Mouse (Mus musculus) neural tube, embryonic 11.5 days (tissue): Measurements from ENCODE around the gene Bbx. TPM values are rescaled to one million over a fixed set of nuclear protein-coding genes. Genes with fewer than 3 reads are reported as not detected.

Source experiments
- ATAC-seq: fragments of 200-750 bp; cut with Nextera tagmentation; 2 replicates; pipeline ENCODE4 v1.8.0; 2017; ENCODE audit warnings: moderate number of reproducible peaks, mild to moderate bottlenecking, moderate TSS enrichment, moderate library complexity; ENCODE audit not compliant: insufficient read depth, low FRiP score, low TSS enrichment
- DNase-seq: peaks from one replicate; pipeline ENCODE4 v3.0.0-alpha.2; 2015; ENCODE audit warnings: low spot score
- H3K27ac ChIP-seq: fragments of 300-500 bp; sonication (generic); 2 replicates; pipeline ENCODE4 v1.5.1; 2014; ENCODE audit warnings: low read depth, mild to moderate bottlenecking, low read length
- H3K27me3 ChIP-seq: fragments of 300-500 bp; sonication (generic); 2 replicates; pipeline ENCODE4 v1.6.1; 2014; ENCODE audit warnings: mild to moderate bottlenecking, low read length, mixed read lengths; ENCODE audit not compliant: control insufficient read depth, insufficient read depth
- H3K36me3 ChIP-seq: fragments of 300-500 bp; sonication (generic); 2 replicates; pipeline ENCODE4 v1.6.1; 2014; ENCODE audit warnings: mild to moderate bottlenecking, low read length, moderate library complexity, mixed read lengths; ENCODE audit not compliant: control insufficient read depth, insufficient read depth
- H3K4me1 ChIP-seq: fragments of 300-500 bp; sonication (generic); 2 replicates; pipeline ENCODE4 v1.6.1; 2014; ENCODE audit warnings: low read length, mixed read lengths; ENCODE audit not compliant: control insufficient read depth, insufficient read depth
- H3K4me2 ChIP-seq: fragments of 300-500 bp; sonication (generic); 2 replicates; pipeline ENCODE4 v1.6.1; 2014; ENCODE audit warnings: low read depth, mild to moderate bottlenecking, moderate library complexity
- H3K4me3 ChIP-seq: fragments of 300-500 bp; sonication (generic); 2 replicates; pipeline ENCODE4 v1.5.1; 2014; ENCODE audit warnings: low read depth, low read length
- H3K9ac ChIP-seq: fragments of 300-500 bp; sonication (generic); 2 replicates; pipeline ENCODE4 v1.6.1; 2014; ENCODE audit warnings: mild to moderate bottlenecking, low read length
- H3K9me3 ChIP-seq: fragments of 300-500 bp; sonication (generic); 2 replicates; pipeline ENCODE4 v1.6.1; 2016; ENCODE audit warnings: low read length; ENCODE audit not compliant: control insufficient read depth
- WGBS: fragments of 180-500 bp; shearing (Covaris S2); extraction: QIAGEN DNeasy Blood & Tissue Kit; methylation state at CpG from one replicate; pipeline ENCODE4 v1.1.7; 2014; 5-methylcytosine and 5-hydroxymethylcytosine counted together
- polyA plus RNA-seq: library from polyadenylated mRNA; unstranded; fragments of >200 nt; fragmentation: Nextera tagmentation; extraction: Ambion mirVana; gene quantifications from 2 replicates; pipeline ENCODE4 v1.2.1, GENCODE M21; 2014

Bbx gene
- polyA plus RNA-seq, 1 experiment from 2014 or later: 24.0 TPM

- ATAC-seq (no peak), DNase-seq (no peak)
- Histone ChIP-seq H3K4me3 (no peak overlapping the region), H3K9me3 (no peaks in the 10 kb centered on the region), H3K27ac (no peak overlapping the region), H3K27me3 (no peaks in the 10 kb centered on the region), H3K36me3 (no peaks in the 10 kb centered on the region), H3K4me1 (no peaks in the 10 kb centered on the region), H3K9ac (no peak overlapping the region), H3K4me2 (no peak overlapping the region)
- WGBS: 73% methylated on average over 5 of the region's 5 CpGs
These were observed 181.7 kb downstream of the Bbx start for GRCm38 (mm10) chr16:50250469-50250868.

- DNase-seq (no peak), ATAC-seq (no peak)
- 96% methylated on average over 3 of the region's 3 CpGs for WGBS
- Histone ChIP-seq H3K9me3 (no peaks in the 10 kb centered on the region), H3K27ac (no peak overlapping the region), H3K4me1 (no peaks in the 10 kb centered on the region), H3K27me3 (no peaks in the 10 kb centered on the region), H3K9ac (no peak overlapping the region), H3K36me3 (no peaks in the 10 kb centered on the region), H3K4me2 (no peak overlapping the region), H3K4me3 (no peak overlapping the region)
These were observed 183.2 kb downstream of the Bbx start for GRCm38 (mm10) chr16:50249036-50249435.

GRCm38 (mm10) chr16:50242444-50242843 lies 189.7 kb downstream of the Bbx start:
- ATAC-seq: no peak
- no peak overlapping the region for H3K4me2 ChIP-seq
- DNase-seq: no peak
- 88% methylated on average over 4 of the region's 4 CpGs for WGBS
- H3K36me3 ChIP-seq: no peaks in the 10 kb centered on the region
- H3K27me3 ChIP-seq: no peaks in the 10 kb centered on the region
- no peak overlapping the region for H3K9ac ChIP-seq
- no peaks in the 10 kb centered on the region for H3K4me1 ChIP-seq
- no peak overlapping the region for H3K4me3 ChIP-seq
- H3K9me3 ChIP-seq: no peaks in the 10 kb centered on the region
- H3K27ac ChIP-seq: no peak overlapping the region

GRCm38 (mm10) chr16:50241604-50242003 lies 190.6 kb downstream of the Bbx start:
- ATAC-seq (no peak), DNase-seq (no peak)
- Histone ChIP-seq H3K27me3 (no peaks in the 10 kb centered on the region), H3K27ac (no peak overlapping the region), H3K4me3 (no peak overlapping the region), H3K4me1 (no peaks in the 10 kb centered on the region), H3K36me3 (no peaks in the 10 kb centered on the region), H3K9ac (no peak overlapping the region), H3K9me3 (no peaks in the 10 kb centered on the region), H3K4me2 (no peak overlapping the region)
- 94% methylated on average over 3 of the region's 3 CpGs for WGBS

- H3K4me1 ChIP-seq: no peaks in the 10 kb centered on the region
- WGBS: 66% methylated on average over 3 of the region's 3 CpGs
- H3K36me3 ChIP-seq: no peaks in the 10 kb centered on the region
- H3K9me3 ChIP-seq: no peaks in the 10 kb centered on the region
- no peak overlapping the region for H3K9ac ChIP-seq
- DNase-seq (no peak), ATAC-seq (no peak)
- no peak overlapping the region for H3K4me2 ChIP-seq
- H3K27ac ChIP-seq: no peak overlapping the region
- no peak overlapping the region for H3K4me3 ChIP-seq
- no peaks in the 10 kb centered on the region for H3K27me3 ChIP-seq
These were observed 197.0 kb downstream of the Bbx start for GRCm38 (mm10) chr16:50235231-50235630.

- DNase-seq: no peak
- Histone ChIP-seq H3K9ac (no peak overlapping the region), H3K4me1 (no peaks in the 10 kb centered on the region), H3K4me3 (no peak overlapping the region), H3K27me3 (no peaks in the 10 kb centered on the region), H3K36me3 (no peaks in the 10 kb centered on the region), H3K9me3 (no peaks in the 10 kb centered on the region), H3K27ac (no peak overlapping the region), H3K4me2 (no peak overlapping the region)
- ATAC-seq: no peak
- WGBS: 98% methylated on average over 2 of the region's 2 CpGs
These were observed 201.6 kb downstream of the Bbx start for GRCm38 (mm10) chr16:50230624-50231023.

- ATAC-seq (no peak), DNase-seq (no peak)
- no peak overlapping the region for H3K27ac ChIP-seq
- H3K9ac ChIP-seq: no peak overlapping the region
- 98% methylated on average over 1 of the region's 1 CpGs for WGBS
- no peak overlapping the region for H3K4me2 ChIP-seq
- no peak overlapping the region for H3K4me3 ChIP-seq
- no peaks in the 10 kb centered on the region for H3K9me3 ChIP-seq
- H3K36me3 ChIP-seq: no peaks in the 10 kb centered on the region; the same call in 1 of the 2 replicates
- no peaks in the 10 kb centered on the region for H3K4me1 ChIP-seq
- H3K27me3 ChIP-seq: no peaks in the 10 kb centered on the region
These were observed 203.4 kb downstream of the Bbx start for GRCm38 (mm10) chr16:50228833-50229232.

GRCm38 (mm10) chr16:50226274-50226673 lies 205.9 kb downstream of the Bbx start:
- Histone ChIP-seq H3K36me3 (no peaks in the 10 kb centered on the region; the same call in 1 of the 2 replicates), H3K9ac (no peak overlapping the region), H3K27me3 (no peaks in the 10 kb centered on the region), H3K9me3 (no peaks in the 10 kb centered on the region), H3K27ac (no peak overlapping the region), H3K4me2 (no peak overlapping the region), H3K4me1 (no peaks in the 10 kb centered on the region), H3K4me3 (no peak overlapping the region)
- WGBS: 73% methylated on average over 1 of the region's 1 CpGs
- no peak for ATAC-seq
- DNase-seq: no peak

- H3K4me3 ChIP-seq: no peak overlapping the region
- no peaks in the 10 kb centered on the region for H3K27me3 ChIP-seq
- H3K9ac ChIP-seq: no peak overlapping the region
- H3K4me2 ChIP-seq: no peak overlapping the region
- no peaks in the 10 kb centered on the region; the same call in 1 of the 2 replicates for H3K36me3 ChIP-seq
- ATAC-seq: no peak
- no peak for DNase-seq
- no peaks in the 10 kb centered on the region for H3K4me1 ChIP-seq
- no peaks in the 10 kb centered on the region for H3K9me3 ChIP-seq
- WGBS: 96% methylated on average over 3 of the region's 3 CpGs
- no peak overlapping the region for H3K27ac ChIP-seq
These were observed 207.2 kb downstream of the Bbx start for GRCm38 (mm10) chr16:50224946-50225345.
